In the genomic region with DNA sequence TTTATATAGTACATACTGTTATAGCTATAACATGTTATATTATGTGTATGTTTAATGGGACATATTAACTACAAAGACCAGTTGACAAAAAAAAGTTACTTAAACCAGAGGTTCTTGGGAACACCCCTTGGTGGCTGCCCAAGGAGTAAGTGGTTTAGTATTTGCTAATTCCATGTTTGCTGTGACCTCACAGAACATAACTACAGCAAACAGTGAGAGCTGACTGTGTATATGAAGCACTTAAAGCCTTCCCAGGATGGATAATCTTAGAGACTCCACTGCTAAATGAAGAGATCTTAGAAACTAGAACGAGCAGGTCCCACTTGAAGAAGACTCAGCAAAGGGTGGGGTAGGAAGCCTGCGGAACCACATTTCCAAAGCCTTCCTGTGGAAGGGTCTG, we compare ENCODE assay signal across 16 mouse cellular contexts.
"Had no signal": no experiment of that assay in that cellular context is flagged by ENCODE, and none has a peak within 500 bp of the region (broad histone marks: within the 10 kb centered on the region; RNA-seq: fewer than 3 reads in every experiment).

No protein-coding gene starts in this region.

- H3K9ac ChIP-seq: neural tube, embryonic 13.5 days; neural tube, embryonic 15.5 days; stomach, embryonic 15.5 days had no signal

- H3K4me2 ChIP-seq: neural tube, embryonic 13.5 days; neural tube, embryonic 15.5 days; stomach, embryonic 15.5 days had no signal

- H3K27me3 ChIP-seq: neural tube, embryonic 13.5 days; neural tube, embryonic 15.5 days; stomach, embryonic 15.5 days had no signal

- H3K4me1 ChIP-seq: neural tube, embryonic 15.5 days; stomach, embryonic 15.5 days had no signal

- H3K9me3 ChIP-seq: neural tube, embryonic 13.5 days; neural tube, embryonic 15.5 days; stomach, embryonic 15.5 days had no signal

- DNase-seq: retina, postnatal 1 day; right cerebral cortex, adult 18-20 months; right cerebral cortex, postnatal 14 days; right cerebral cortex, postnatal 25 days; right cerebral cortex, postnatal 4 days; spleen, adult 18-20 months; thymus, adult 18-20 months; thymus, adult 2 months; thymus, postnatal 14 days; thymus, postnatal 25 days; thymus, postnatal 36 days; thymus, postnatal 4 days had no signal

- H3K4me3 ChIP-seq: neural tube, embryonic 13.5 days; neural tube, embryonic 15.5 days; stomach, embryonic 15.5 days had no signal

- H3K36me3 ChIP-seq: neural tube, embryonic 13.5 days; neural tube, embryonic 15.5 days; stomach, embryonic 15.5 days had no signal

- H3K27ac ChIP-seq: neural tube, embryonic 13.5 days; neural tube, embryonic 15.5 days; stomach, embryonic 15.5 days; stomach, postnatal 0 days had no signal
